Mouse (Mus musculus) erythroblast, embryonic 14.5 days (primary cell): Measurements from ENCODE around the gene Angptl8.

ENCODE experiments used
- GATA1 ChIP-seq: IDR thresholded peaks from 2 replicates; pipeline ENCODE4 v1.6.1; 2012; ENCODE audit warnings: low read length, inconsistent platforms, mixed read lengths
- TAL1 ChIP-seq: IDR thresholded peaks from 3 replicates; pipeline ENCODE4 v1.6.1; 2012; ENCODE audit warnings: low read length, inconsistent platforms, mixed read lengths

DNA sequence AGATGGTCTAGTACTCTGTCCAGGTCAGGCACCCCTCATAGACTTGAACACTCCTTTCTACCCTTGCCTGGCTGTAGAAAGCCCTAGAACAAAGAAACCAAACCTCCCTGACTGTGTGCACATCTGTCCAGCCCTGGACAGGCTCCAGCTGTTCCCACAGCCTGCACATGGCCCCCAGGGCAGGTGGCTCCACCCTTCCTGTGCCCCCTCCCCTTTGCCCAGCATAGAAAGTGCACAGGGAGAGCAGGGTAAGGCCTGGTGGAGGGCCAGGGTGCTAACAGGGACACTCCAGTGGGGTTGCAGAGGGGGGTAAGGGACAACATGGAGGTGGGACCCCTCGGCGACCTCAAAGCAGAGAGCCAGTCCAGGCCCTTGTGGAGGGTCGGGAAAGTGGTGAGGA, 39.1 kb upstream of the Angptl8 start:
- TF ChIP-seq GATA1 = no peak
- TF ChIP-seq TAL1 = no peak
